Comparison of ENCODE assay signal across 9 mouse cellular contexts in the genomic region with DNA sequence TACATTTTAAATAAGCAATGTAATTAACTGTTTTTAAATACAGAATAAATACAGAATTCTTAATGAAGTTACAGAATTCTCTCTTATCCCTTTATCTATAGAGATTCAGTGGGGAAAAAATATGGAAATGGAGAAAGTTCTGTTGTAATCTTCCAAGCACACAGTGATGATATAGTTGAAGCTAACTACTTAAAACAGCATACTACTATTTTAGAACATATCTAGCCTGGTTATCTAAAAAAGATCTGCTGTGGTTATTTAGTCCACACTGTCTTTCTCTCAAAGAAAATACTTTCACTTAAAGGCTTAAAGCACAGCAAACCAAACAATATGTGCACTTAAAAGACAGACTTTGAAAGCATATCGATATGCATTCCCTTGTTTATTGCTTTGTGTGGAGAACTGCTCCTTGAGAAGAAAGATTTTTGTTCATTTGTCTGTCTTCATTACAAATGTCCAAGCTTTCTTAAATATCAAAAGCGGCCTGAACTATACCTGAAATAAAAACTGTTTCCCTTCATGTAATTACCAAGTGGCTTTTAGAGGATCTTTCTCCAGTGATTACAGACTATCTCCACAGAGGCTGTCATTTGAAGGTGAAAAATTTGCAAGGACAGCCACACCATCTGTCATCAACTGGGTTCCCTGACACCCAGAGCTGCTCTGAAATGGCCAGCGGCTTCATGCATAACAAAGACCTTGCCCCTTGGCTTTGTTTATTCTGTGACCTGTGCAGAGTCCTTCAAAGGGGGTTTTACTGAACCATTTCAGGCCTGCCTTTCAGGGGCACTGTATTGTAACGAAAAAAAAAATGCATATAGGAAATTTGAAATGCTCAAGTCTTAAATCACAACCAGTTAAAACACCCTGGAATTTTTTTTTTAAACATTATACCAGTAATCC.
A peak's percentile ranks its signal among the peaks of the same experiment; 100 is the strongest.
DNase-seq lines count a peak whose midpoint lies in the region; ATAC-seq lines count a peak whose summit lies in the region.
"Had no signal": no experiment of that assay in that cellular context is flagged by ENCODE, and none has a peak within 500 bp of the region (broad histone marks: within the 10 kb centered on the region; RNA-seq: fewer than 3 reads in every experiment).

No protein-coding gene starts in this region.

- H3K9ac ChIP-seq in forebrain, embryonic 16.5 days (replicated peaks; ENCODE audit: low read depth, low read length), result no peak overlapping the region
- no peak overlapping the region for H3K9ac ChIP-seq in forebrain, embryonic 15.5 days (replicated peaks)
- 0 out of 2 replicates have a peak overlapping the region, but pooled peaks have one; percentile 21 for H3K9ac ChIP-seq in midbrain, embryonic 16.5 days (ENCODE audit: low read depth, low read length)

- no peak overlapping the region for H3K4me2 ChIP-seq in forebrain, embryonic 16.5 days (ENCODE audit: low read length)
- no peak overlapping the region for H3K4me2 ChIP-seq in forebrain, embryonic 15.5 days (replicated peaks)
- no peak overlapping the region for H3K4me2 ChIP-seq in midbrain, embryonic 16.5 days (ENCODE audit: low read length)

- ATAC-seq in forebrain, embryonic 16.5 days, result no peak
- ATAC-seq in forebrain, embryonic 15.5 days (replicated peaks), result no peak
- ATAC-seq in midbrain, embryonic 16.5 days, result peak; percentile 86

- H3K4me1 ChIP-seq in forebrain, embryonic 10.5 days, result peaks cover 26% of the 10 kb centered on the region
- H3K4me1 ChIP-seq in forebrain, embryonic 16.5 days (replicated peaks; ENCODE audit: control insufficient read depth, insufficient read depth, low read length), result 0 out of 2 replicates have a peak, but pooled peaks cover 2% of the 10 kb centered on the region
- H3K4me1 ChIP-seq in forebrain, embryonic 15.5 days, result 0 out of 2 replicates have a peak, but pooled peaks cover 3% of the 10 kb centered on the region
- H3K4me1 ChIP-seq in midbrain, embryonic 16.5 days (ENCODE audit: control insufficient read depth, insufficient read depth, low read length), result peaks cover 6% of the 10 kb centered on the region

- 26% methylated on average over 4 of the region's 4 CpGs for WGBS in forebrain, embryonic 10.5 days
- 15% methylated on average over 4 of the region's 4 CpGs for WGBS in forebrain, embryonic 16.5 days
- 13% methylated on average over 4 of the region's 4 CpGs for WGBS in forebrain, embryonic 15.5 days
- 6% methylated on average over 4 of the region's 4 CpGs for WGBS in midbrain, embryonic 16.5 days

- peak; percentile 26 for DNase-seq in forebrain, embryonic 10.5 days (ENCODE audit: extremely low spot score, low spot score)
- peak; percentile 10 for DNase-seq in cerebellum, adult 9-11 months
- DNase-seq in c-Kit-positive CD71-positive TER-119-positive erythroid progenitor cells, embryonic 14.5 days (ENCODE audit: low spot score), result no peak
- DNase-seq in adrenal gland, adult (ENCODE audit: inconsistent age in 2 of 2, low spot score in 1 of 2), result no peak
- DNase-seq in liver, result no peak
- DNase-seq: kidney, adult 11 months had no signal

- H3K27ac ChIP-seq in forebrain, embryonic 10.5 days, result peak overlapping the region; percentile 53; the same call in 1 of the 2 replicates
- no peak overlapping the region for H3K27ac ChIP-seq in forebrain, embryonic 16.5 days (ENCODE audit: low read length)
- H3K27ac ChIP-seq in forebrain, embryonic 15.5 days (replicated peaks), result 0 out of 2 replicates have a peak overlapping the region, but pooled peaks have one; percentile 23
- H3K27ac ChIP-seq in midbrain, embryonic 16.5 days (ENCODE audit: low read length), result peak overlapping the region; percentile 77

- no peaks in the 10 kb centered on the region for H3K9me3 ChIP-seq in forebrain, embryonic 10.5 days
- no peaks in the 10 kb centered on the region for H3K9me3 ChIP-seq in forebrain, embryonic 16.5 days (ENCODE audit: control insufficient read depth, low read length)
- no peaks in the 10 kb centered on the region for H3K9me3 ChIP-seq in forebrain, embryonic 15.5 days
- no peaks in the 10 kb centered on the region for H3K9me3 ChIP-seq in midbrain, embryonic 16.5 days (replicated peaks; ENCODE audit: control insufficient read depth, low read length, poor library complexity, severe bottlenecking)

- H3K27me3 ChIP-seq in forebrain, embryonic 10.5 days (ENCODE audit: poor library complexity, severe bottlenecking), result no peaks in the 10 kb centered on the region
- H3K27me3 ChIP-seq in forebrain, embryonic 16.5 days (replicated peaks; ENCODE audit: control insufficient read depth, insufficient read depth, low read length), result no peaks in the 10 kb centered on the region
- H3K27me3 ChIP-seq in forebrain, embryonic 15.5 days, result no peaks in the 10 kb centered on the region
- H3K27me3 ChIP-seq in midbrain, embryonic 16.5 days (ENCODE audit: control insufficient read depth, insufficient read depth, low read depth, low read length), result no peaks in the 10 kb centered on the region

- H3K36me3 ChIP-seq in forebrain, embryonic 10.5 days (replicated peaks), result no peaks in the 10 kb centered on the region
- H3K36me3 ChIP-seq in forebrain, embryonic 16.5 days (ENCODE audit: control insufficient read depth, insufficient read depth), result no peaks in the 10 kb centered on the region
- H3K36me3 ChIP-seq in forebrain, embryonic 15.5 days, result no peaks in the 10 kb centered on the region
- no peaks in the 10 kb centered on the region for H3K36me3 ChIP-seq in midbrain, embryonic 16.5 days (ENCODE audit: control insufficient read depth, insufficient read depth, low read length)

- H3K4me3 ChIP-seq in forebrain, embryonic 10.5 days, result no peak overlapping the region
- no peak overlapping the region for H3K4me3 ChIP-seq in forebrain, embryonic 16.5 days (replicated peaks; ENCODE audit: low read length)
- H3K4me3 ChIP-seq in forebrain, embryonic 15.5 days, result no peak overlapping the region
- H3K4me3 ChIP-seq in midbrain, embryonic 16.5 days (ENCODE audit: low read depth, low read length), result no peak overlapping the region

Comparison
In these comparisons a context has a peak if more than half of its experiments do, and no peak if none do; other contexts are left out.
1. DNase-seq: peak in forebrain, embryonic 10.5 days (single experiment) and cerebellum, adult 9-11 months (single experiment); none in c-Kit-positive CD71-positive TER-119-positive erythroid progenitor cells, embryonic 14.5 days (single experiment), adrenal gland, adult (0 of 2) and liver (single experiment).